Mouse (Mus musculus) embryonic facial prominence, embryonic 13.5 days (tissue): ENCODE data around the gene Sap25. TPM values are rescaled to one million over a fixed set of nuclear protein-coding genes. Genes with fewer than 3 reads are reported as not detected.

Experiments
- ATAC-seq: fragments of 200-750 bp; cut with Nextera tagmentation; 2 replicates; pipeline ENCODE4 v1.8.0; 2017; ENCODE audit warnings: low read depth; ENCODE audit not compliant: insufficient number of reproducible peaks, insufficient read depth, low FRiP score, low TSS enrichment
- H3K27ac ChIP-seq: fragments of 300-500 bp; sonication (generic); 2 replicates; pipeline ENCODE4 v1.5.1; 2015; ENCODE audit warnings: moderate library complexity, mild to moderate bottlenecking, inconsistent platforms
- H3K27me3 ChIP-seq: fragments of 300-500 bp; sonication (generic); 2 replicates; pipeline ENCODE4 v1.6.1; 2015; ENCODE audit warnings: mild to moderate bottlenecking, inconsistent platforms
- H3K36me3 ChIP-seq: fragments of 300-500 bp; sonication (generic); 2 replicates; pipeline ENCODE4 v1.6.1; 2015; ENCODE audit warnings: mild to moderate bottlenecking, inconsistent platforms
- H3K4me1 ChIP-seq: fragments of 300-500 bp; sonication (generic); 2 replicates; pipeline ENCODE4 v1.6.1; 2015; ENCODE audit warnings: inconsistent platforms
- H3K4me2 ChIP-seq: fragments of 300-500 bp; sonication (generic); 2 replicates; pipeline ENCODE4 v1.6.1; 2015; ENCODE audit warnings: moderate library complexity, mild to moderate bottlenecking, inconsistent platforms
- H3K4me3 ChIP-seq: fragments of 300-500 bp; sonication (generic); 2 replicates; pipeline ENCODE4 v1.5.1; 2015; ENCODE audit warnings: mild to moderate bottlenecking, inconsistent platforms
- H3K9ac ChIP-seq: fragments of 300-500 bp; sonication (generic); 2 replicates; pipeline ENCODE4 v1.6.1; 2015; ENCODE audit warnings: mild to moderate bottlenecking, inconsistent platforms
- H3K9me3 ChIP-seq: fragments of 300-500 bp; sonication (generic); 2 replicates; pipeline ENCODE4 v1.6.1; 2016; ENCODE audit warnings: inconsistent platforms
- WGBS: fragments of 180-500 bp; shearing (Covaris S2); methylation state at CpG from one replicate; pipeline ENCODE4 v1.1.7; 2015; ENCODE audit warnings: mixed read lengths; 5-methylcytosine and 5-hydroxymethylcytosine counted together
- polyA plus RNA-seq: library from polyadenylated mRNA; unstranded; fragments of >200 nt; fragmentation: Nextera tagmentation; extraction: Ambion mirVana; gene quantifications from 2 replicates; pipeline ENCODE4 v1.2.1, GENCODE M21; 2015

Sap25 gene
- polyA plus RNA-seq: 7.0 and 8.6 TPM in 2 replicates

- Histone ChIP-seq H3K4me1 (peaks cover 24% of the 10 kb centered on the region), H3K36me3 (peaks cover 68% of the 10 kb centered on the region), H3K9ac (0 out of 2 replicates have a peak within 1 kb of the TSS, but pooled peaks have one; percentile 27), H3K27ac (no peak within 1 kb of the TSS), H3K4me2 (no peak within 1 kb of the TSS), H3K9me3 (no peaks in the 10 kb centered on the region), H3K27me3 (peaks cover 29% of the 10 kb centered on the region), H3K4me3 (no peak within 1 kb of the TSS)
- 88% methylated on average over 19 of the region's 19 CpGs for WGBS
- no peak for ATAC-seq
Measured at GRCm38 (mm10) chr5:137641054-137641453, at the start of gene Sap25. Gene Sap25 (plus strand): TSS chr5:137641334.

GRCm38 (mm10) chr5:137595921-137596320 is 45.2 kb upstream of the Sap25 start:
- H3K4me3 ChIP-seq: no peak overlapping the region
- 81% methylated on average over 7 of the region's 7 CpGs for WGBS
- peaks cover 15% of the 10 kb centered on the region for H3K4me1 ChIP-seq
- no peak overlapping the region for H3K4me2 ChIP-seq
- no peak overlapping the region for H3K27ac ChIP-seq
- H3K27me3 ChIP-seq: no peaks in the 10 kb centered on the region
- no peaks in the 10 kb centered on the region for H3K9me3 ChIP-seq
- H3K36me3 ChIP-seq: peaks cover 17% of the 10 kb centered on the region
- no peak for ATAC-seq
- H3K9ac ChIP-seq: no peak overlapping the region

- Histone ChIP-seq H3K27ac (no peak overlapping the region), H3K4me3 (peak overlapping the region; percentile 16; the same call in 1 of the 2 replicates), H3K4me1 (peaks cover 15% of the 10 kb centered on the region), H3K36me3 (peaks cover 17% of the 10 kb centered on the region), H3K9me3 (no peaks in the 10 kb centered on the region), H3K4me2 (peak overlapping the region; percentile 36), H3K27me3 (no peaks in the 10 kb centered on the region), H3K9ac (no peak overlapping the region)
- ATAC-seq: no peak
- WGBS: 35% methylated on average over 25 of the region's 30 CpGs
Measured at GRCm38 (mm10) chr5:137596601-137597261, 44.4 kb upstream of the Sap25 start.

GRCm38 (mm10) chr5:137597625-137598024 is 43.5 kb upstream of the Sap25 start:
- H3K4me3 ChIP-seq: no peak overlapping the region
- H3K36me3 ChIP-seq: peaks cover 17% of the 10 kb centered on the region
- H3K4me1 ChIP-seq: peaks cover 20% of the 10 kb centered on the region
- H3K27ac ChIP-seq: no peak overlapping the region
- no peak overlapping the region for H3K4me2 ChIP-seq
- 95% methylated on average over 6 of the region's 6 CpGs for WGBS
- H3K9me3 ChIP-seq: no peaks in the 10 kb centered on the region
- no peaks in the 10 kb centered on the region for H3K27me3 ChIP-seq
- no peak overlapping the region for H3K9ac ChIP-seq
- no peak for ATAC-seq

GRCm38 (mm10) chr5:137598100-137598826 is 42.9 kb upstream of the Sap25 start:
- 85% methylated on average over 2 of the region's 2 CpGs for WGBS
- Histone ChIP-seq H3K9me3 (no peaks in the 10 kb centered on the region), H3K27me3 (no peaks in the 10 kb centered on the region), H3K4me1 (peaks cover 26% of the 10 kb centered on the region), H3K4me2 (no peak overlapping the region), H3K4me3 (no peak overlapping the region), H3K36me3 (peaks cover 17% of the 10 kb centered on the region), H3K27ac (no peak overlapping the region), H3K9ac (no peak overlapping the region)
- ATAC-seq: no peak

- Histone ChIP-seq H3K36me3 (peaks cover 25% of the 10 kb centered on the region), H3K4me3 (peak overlapping the region; percentile 75), H3K9ac (peak overlapping the region; percentile 88), H3K4me2 (peak overlapping the region; percentile 97), H3K9me3 (no peaks in the 10 kb centered on the region), H3K27me3 (no peaks in the 10 kb centered on the region), H3K27ac (0 out of 2 replicates have a peak overlapping the region, but pooled peaks have one; percentile 86), H3K4me1 (peaks cover 33% of the 10 kb centered on the region)
- no peak for ATAC-seq
- WGBS: 48% methylated on average over 9 of the region's 9 CpGs
Measured at GRCm38 (mm10) chr5:137599600-137599999, 41.5 kb upstream of the Sap25 start.

GRCm38 (mm10) chr5:137600281-137600618 is 40.9 kb upstream of the Sap25 start:
- H3K4me3 ChIP-seq: peak overlapping the region; percentile 75
- peak overlapping the region; percentile 86; the same call in 1 of the 2 replicates for H3K27ac ChIP-seq
- 4% methylated on average over 19 of the region's 19 CpGs for WGBS
- ATAC-seq: no peak; the same call in 1 of the 2 replicates
- H3K27me3 ChIP-seq: no peaks in the 10 kb centered on the region
- H3K36me3 ChIP-seq: peaks cover 29% of the 10 kb centered on the region
- H3K4me2 ChIP-seq: peak overlapping the region; percentile 97
- peak overlapping the region; percentile 88 for H3K9ac ChIP-seq
- no peaks in the 10 kb centered on the region for H3K9me3 ChIP-seq
- H3K4me1 ChIP-seq: peaks cover 33% of the 10 kb centered on the region

- H3K9me3 ChIP-seq: no peaks in the 10 kb centered on the region
- peak within 1 kb of the TSS; percentile 97 for H3K4me2 ChIP-seq
- peak within 1 kb of the TSS; percentile 88 for H3K9ac ChIP-seq
- peak; percentile 87 for ATAC-seq
- H3K27ac ChIP-seq: peak within 1 kb of the TSS; percentile 86
- peaks cover 33% of the 10 kb centered on the region for H3K4me1 ChIP-seq
- no peaks in the 10 kb centered on the region for H3K27me3 ChIP-seq
- WGBS: under 1% methylated on average over 41 of the region's 41 CpGs
- peak within 1 kb of the TSS; percentile 75 for H3K4me3 ChIP-seq
- peaks cover 35% of the 10 kb centered on the region for H3K36me3 ChIP-seq
Measured at GRCm38 (mm10) chr5:137600619-137601364, 40.3 kb upstream of the Sap25 start, which contains the start of gene Mospd3. Gene Mospd3 (minus strand): TSS chr5:137601058.

- Histone ChIP-seq H3K36me3 (peaks cover 40% of the 10 kb centered on the region), H3K27ac (peak overlapping the region; percentile 86; the same call in 1 of the 2 replicates)
Measured at GRCm38 (mm10) chr5:137601365-137601729, 39.8 kb upstream of the Sap25 start.

GRCm38 (mm10) chr5:137607860-137608653 is 33.1 kb upstream of the Sap25 start:
- peak overlapping the region; percentile 13; the same call in 1 of the 2 replicates for H3K27ac ChIP-seq
- H3K4me1 ChIP-seq: peaks cover 66% of the 10 kb centered on the region
- H3K9ac ChIP-seq: peak overlapping the region; percentile 70

More at GRCm38 (mm10) chr5:137601365-137601729, 39.8 kb upstream of the Sap25 start:
- under 1% methylated on average over 22 of the region's 22 CpGs for whole genome bisulfite sequencing
- Histone ChIP-seq H3K4me3 (peak overlapping the region; percentile 75), H3K9ac (peak overlapping the region; percentile 69), H3K4me2 (peak overlapping the region; percentile 97), H3K9me3 (no peaks in the 10 kb centered on the region), H3K27me3 (no peaks in the 10 kb centered on the region), H3K4me1 (peaks cover 33% of the 10 kb centered on the region)
- no peak for ATAC-seq

More at GRCm38 (mm10) chr5:137607860-137608653, 33.1 kb upstream of the Sap25 start:
- Histone ChIP-seq H3K36me3 (peaks cover 40% of the 10 kb centered on the region), H3K27me3 (no peaks in the 10 kb centered on the region), H3K4me2 (peak overlapping the region; percentile 72), H3K9me3 (no peaks in the 10 kb centered on the region), H3K4me3 (peak overlapping the region; percentile 43)
- 17% methylated on average over 26 of the region's 26 CpGs for WGBS
- no peak for ATAC-seq
